Mouse (Mus musculus): ENCODE data around the gene Mpp3.

GRCm38 (mm10) chr11:102052697-102053096 lies 24.4 kb upstream of the Mpp3 start:
- TF ChIP-seq POLR2A (IDR thresholded peaks at IDR 0.05; ENCODE audit: low read depth, low read length) (no peak), CTCF (IDR thresholded peaks at IDR 0.05; ENCODE audit: extremely low read depth, insufficient read length, insufficient replicate concordance, low read depth, low read length) (no peak)
